Mouse (Mus musculus) hindbrain, embryonic 16.5 days (tissue): Measurements from ENCODE around the gene Hs1bp3. TPM values are rescaled to one million over a fixed set of nuclear protein-coding genes. Genes with fewer than 3 reads are reported as not detected.

Source experiments
- polyA plus RNA-seq: library from polyadenylated mRNA; unstranded; fragments of >200 nt; fragmentation: Nextera tagmentation; extraction: Ambion mirVana; gene quantifications from 2 replicates; pipeline ENCODE4 v1.2.1, GENCODE M21; 2015

Hs1bp3 gene
- polyA plus RNA-seq, 1 experiment from 2014 or later, result 10.1 TPM

Other genes starting within 250 kb of the Hs1bp3 start
- 61.9 and 75.3 TPM in 2 replicates for gene Ldah, start 105.3 kb upstream of the Hs1bp3 start, polyA plus RNA-seq
- 0.28 and 0.29 TPM in 2 replicates for gene Gdf7, start 11.5 kb upstream of the Hs1bp3 start, polyA plus RNA-seq
- 81.3 and 86.9 TPM in 2 replicates for gene Rhob, start 186.6 kb downstream of the Hs1bp3 start, polyA plus RNA-seq